Mouse (Mus musculus): ENCODE measurements around the gene Cdkn1c. TPM values are rescaled to one million over a fixed set of nuclear protein-coding genes. Genes with fewer than 3 reads are reported as not detected.

Cdkn1c gene
- polyA plus RNA-seq, 1 experiment from 2014 or later, result 185 TPM

DNA sequence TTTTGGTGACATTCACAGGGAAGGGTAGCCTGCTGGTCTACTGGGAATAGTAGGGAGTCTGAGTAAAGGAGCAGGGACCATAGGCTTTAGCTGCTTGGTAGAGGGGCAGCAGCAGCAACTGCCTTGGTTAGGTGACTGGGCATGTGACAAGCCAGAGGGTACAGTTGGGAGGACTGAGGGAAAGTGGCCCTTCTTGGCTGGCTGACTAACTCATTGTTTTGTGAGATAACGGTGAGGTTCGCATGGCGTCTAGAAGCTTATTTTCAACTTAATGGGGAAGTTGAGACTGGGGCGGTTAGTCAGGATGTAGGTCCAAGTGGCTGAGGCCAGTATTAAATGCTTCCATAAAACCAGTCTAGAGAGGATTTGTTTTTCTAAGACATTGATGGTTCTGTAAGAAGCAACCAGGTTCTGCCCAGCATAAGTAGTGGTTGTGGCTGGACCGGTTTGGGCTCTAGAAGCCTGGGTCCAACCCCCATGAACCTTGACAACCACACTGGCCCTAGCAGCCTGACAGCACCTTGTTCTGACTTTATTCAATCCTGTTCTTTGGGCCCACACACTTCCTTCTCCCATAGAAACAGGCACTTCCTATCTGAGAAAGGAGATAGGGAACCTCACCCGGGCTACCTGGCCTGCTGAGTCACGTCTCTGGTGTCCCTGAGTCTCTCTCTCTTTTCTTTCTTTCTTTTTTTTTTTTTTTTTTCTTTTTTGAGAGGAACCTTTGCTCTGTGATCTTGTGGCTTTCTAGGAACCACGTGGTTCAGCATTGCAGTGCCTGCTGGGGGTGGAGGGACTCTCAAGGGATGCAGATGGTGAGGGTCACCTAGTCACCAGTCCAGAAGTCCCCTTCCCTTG lies 34.5 kb upstream of the Cdkn1c start:
- peak; percentile 63 for ATAC-seq (ENCODE audit: low FRiP score, low TSS enrichment)
- no peaks in the 10 kb centered on the region for H3K4me1 ChIP-seq (replicated peaks; ENCODE audit: control insufficient read depth, insufficient read depth)
- H3K4me3 ChIP-seq (ENCODE audit: low read depth, low read length), result no peak overlapping the region
- WGBS, result 55% methylated on average over 8 of the region's 8 CpGs
- H3K27ac ChIP-seq (replicated peaks), result no peak overlapping the region
- H3K36me3 ChIP-seq (ENCODE audit: control insufficient read depth, insufficient read depth, low read length), result no peaks in the 10 kb centered on the region
- no peak overlapping the region for H3K4me2 ChIP-seq (replicated peaks; ENCODE audit: low read depth)
- H3K27me3 ChIP-seq (ENCODE audit: control insufficient read depth, insufficient read depth, low read length), result no peaks in the 10 kb centered on the region
- no peaks in the 10 kb centered on the region for H3K9me3 ChIP-seq (ENCODE audit: control insufficient read depth, low read length)
- TF ChIP-seq CTCF (IDR thresholded peaks at IDR 0.05; ENCODE audit: low read depth), result no peak
- TF ChIP-seq EP300 (optimal IDR thresholded peaks at IDR 0.05), result no peak
- DNase-seq (ENCODE audit: low spot score), result peak; percentile 36
- H3K9ac ChIP-seq (ENCODE audit: low read length), result no peak overlapping the region

DNA sequence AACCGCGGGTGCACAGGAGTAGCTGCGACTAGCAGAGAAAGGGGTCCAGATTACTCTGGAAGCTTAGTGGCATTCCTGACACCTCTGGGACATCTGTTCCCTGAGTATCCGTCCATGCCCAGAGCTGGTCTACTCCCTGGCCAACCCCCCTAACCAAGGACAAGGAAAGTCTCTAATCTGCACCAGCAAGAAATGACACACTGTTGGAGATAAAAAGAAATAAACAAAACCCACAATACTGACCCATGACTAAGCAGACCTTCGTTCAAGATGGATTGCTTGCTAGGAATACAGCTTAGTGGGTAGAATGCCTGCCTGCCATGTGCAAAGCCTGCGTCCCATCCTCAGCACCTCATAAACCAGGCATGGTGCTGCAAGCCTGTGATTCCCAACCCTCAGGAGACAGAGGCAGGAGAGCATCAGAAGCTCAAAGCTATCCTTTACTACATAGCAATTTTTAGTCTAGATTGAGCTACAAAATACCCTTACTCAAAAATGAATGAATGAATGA lies 32.8 kb upstream of the Cdkn1c start:
- Histone ChIP-seq H3K27me3 (ENCODE audit: control insufficient read depth, insufficient read depth, low read length) (no peaks in the 10 kb centered on the region), H3K4me3 (ENCODE audit: low read depth, low read length) (no peak overlapping the region), H3K9me3 (ENCODE audit: control insufficient read depth, low read length) (no peaks in the 10 kb centered on the region), H3K4me2 (replicated peaks; ENCODE audit: low read depth) (no peak overlapping the region), H3K4me1 (replicated peaks; ENCODE audit: control insufficient read depth, insufficient read depth) (no peaks in the 10 kb centered on the region), H3K27ac (replicated peaks) (no peak overlapping the region), H3K36me3 (ENCODE audit: control insufficient read depth, insufficient read depth, low read length) (no peaks in the 10 kb centered on the region), H3K9ac (ENCODE audit: low read length) (no peak overlapping the region)
- DNase-seq (ENCODE audit: low spot score), result no peak
- no peak for ATAC-seq (ENCODE audit: low FRiP score, low TSS enrichment)
- TF ChIP-seq CTCF (IDR thresholded peaks at IDR 0.05; ENCODE audit: low read depth) (no peak), EP300 (optimal IDR thresholded peaks at IDR 0.05) (no peak)
- 75% methylated on average over 6 of the region's 6 CpGs for WGBS

DNA sequence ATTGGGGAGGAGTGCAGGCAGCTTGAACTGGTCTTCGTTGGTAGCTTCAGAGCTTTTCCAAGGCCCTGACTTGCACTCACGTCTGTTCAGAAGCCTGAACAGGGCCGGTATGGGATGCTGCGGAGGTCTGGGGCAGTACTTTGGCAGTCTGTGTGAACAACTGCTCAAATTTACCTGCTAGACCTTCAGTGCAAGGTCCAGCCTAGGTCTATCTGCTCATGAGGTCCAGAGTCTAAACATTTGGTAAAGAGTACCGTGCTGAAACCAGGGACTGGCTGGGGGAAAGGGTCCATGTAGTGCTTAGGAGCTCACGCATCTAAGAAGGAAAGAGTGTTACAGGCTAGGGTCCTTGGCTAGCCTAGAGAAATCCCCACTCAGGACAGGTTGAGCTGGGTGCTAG lies 28.9 kb upstream of the Cdkn1c start:
- WGBS, result 83% methylated on average over 6 of the region's 6 CpGs
- TF ChIP-seq CTCF (IDR thresholded peaks at IDR 0.05; ENCODE audit: low read depth) (no peak), EP300 (optimal IDR thresholded peaks at IDR 0.05) (no peak)

DNA sequence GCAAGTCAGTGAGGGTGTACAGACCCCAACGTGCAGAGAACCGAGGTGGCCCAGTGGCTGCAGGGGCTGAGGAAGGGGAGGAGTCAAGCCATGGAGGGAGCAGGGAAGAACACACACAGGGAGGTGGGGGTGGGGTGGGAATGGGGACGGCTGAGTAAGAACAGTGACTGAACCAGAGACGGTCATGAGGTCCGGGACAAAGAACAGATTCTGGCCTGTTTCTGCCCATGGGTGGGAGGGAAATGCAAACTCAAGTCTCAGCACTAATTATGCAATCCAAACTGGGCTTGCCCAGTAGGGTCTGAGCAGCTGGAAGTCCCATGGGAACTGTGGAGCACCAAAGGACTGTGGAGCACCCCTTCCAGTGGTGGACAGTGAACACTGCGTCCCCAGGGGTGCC lies 21.7 kb upstream of the Cdkn1c start:
- Histone ChIP-seq H3K36me3 (ENCODE audit: control insufficient read depth, insufficient read depth, low read length) (no peaks in the 10 kb centered on the region), H3K4me2 (replicated peaks; ENCODE audit: low read depth) (no peak overlapping the region), H3K27me3 (ENCODE audit: control insufficient read depth, insufficient read depth, low read length) (no peaks in the 10 kb centered on the region), H3K4me1 (replicated peaks; ENCODE audit: control insufficient read depth, insufficient read depth) (no peaks in the 10 kb centered on the region), H3K9me3 (ENCODE audit: control insufficient read depth, low read length) (no peaks in the 10 kb centered on the region), H3K4me3 (ENCODE audit: low read depth, low read length) (no peak overlapping the region), H3K9ac (ENCODE audit: low read length) (no peak overlapping the region), H3K27ac (replicated peaks) (no peak overlapping the region)
- TF ChIP-seq EP300 (optimal IDR thresholded peaks at IDR 0.05) (no peak), CTCF (IDR thresholded peaks at IDR 0.05; ENCODE audit: low read depth) (no peak)
- ATAC-seq (ENCODE audit: low FRiP score, low TSS enrichment) (no peak), DNase-seq (ENCODE audit: low spot score) (no peak)
- WGBS, result 16% methylated on average over 6 of the region's 6 CpGs

More for the DNA sequence above, 28.9 kb upstream of the Cdkn1c start:
- DNase-seq (ENCODE audit: low spot score) (no peak), ATAC-seq (ENCODE audit: low FRiP score, low TSS enrichment) (no peak)
- no peaks in the 10 kb centered on the region for H3K36me3 ChIP-seq (ENCODE audit: control insufficient read depth, insufficient read depth, low read length)
- no peak overlapping the region for H3K4me2 ChIP-seq (replicated peaks; ENCODE audit: low read depth)
- H3K9ac ChIP-seq (ENCODE audit: low read length), result no peak overlapping the region
- no peaks in the 10 kb centered on the region for H3K9me3 ChIP-seq (ENCODE audit: control insufficient read depth, low read length)
- H3K27me3 ChIP-seq (ENCODE audit: control insufficient read depth, insufficient read depth, low read length), result no peaks in the 10 kb centered on the region
- no peak overlapping the region for H3K4me3 ChIP-seq (ENCODE audit: low read depth, low read length)
- H3K27ac ChIP-seq (replicated peaks), result no peak overlapping the region
- H3K4me1 ChIP-seq (replicated peaks; ENCODE audit: control insufficient read depth, insufficient read depth), result no peaks in the 10 kb centered on the region

DNA sequence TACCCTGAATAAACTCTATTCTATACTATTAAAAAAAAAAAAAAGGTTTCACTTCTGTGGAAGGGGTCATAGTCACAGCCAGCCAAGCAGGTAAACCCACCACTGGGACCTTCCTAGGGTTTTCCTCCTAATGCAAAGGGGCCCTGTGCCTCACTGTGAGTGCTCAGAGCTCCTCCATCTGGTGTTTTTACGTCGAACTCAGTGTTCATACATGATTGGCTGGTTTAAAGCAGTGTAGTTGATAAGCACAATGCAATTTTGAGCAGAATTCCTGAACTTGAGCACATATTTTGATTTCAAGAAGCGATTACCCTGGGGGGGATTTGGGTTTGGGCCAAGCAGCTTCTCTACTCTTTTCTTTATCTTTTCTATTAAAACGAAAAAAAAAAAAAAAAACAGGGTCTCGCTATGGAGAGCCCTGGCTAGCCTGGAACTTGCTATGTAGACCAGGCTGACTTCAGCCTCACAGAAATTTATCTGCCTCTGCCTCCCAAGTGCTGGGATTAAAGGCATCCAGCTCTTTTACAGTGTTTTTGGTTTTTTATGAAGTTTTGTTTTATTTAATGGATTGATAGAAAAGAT lies 21.0 kb upstream of the Cdkn1c start:
- H3K9ac ChIP-seq (ENCODE audit: low read length), result no peak overlapping the region
- ATAC-seq (ENCODE audit: low FRiP score, low TSS enrichment) (no peak), DNase-seq (ENCODE audit: low spot score) (no peak)
- no peaks in the 10 kb centered on the region for H3K27me3 ChIP-seq (ENCODE audit: control insufficient read depth, insufficient read depth, low read length)
- H3K9me3 ChIP-seq (ENCODE audit: control insufficient read depth, low read length), result no peaks in the 10 kb centered on the region
- H3K4me3 ChIP-seq (ENCODE audit: low read depth, low read length), result no peak overlapping the region
- H3K4me2 ChIP-seq (replicated peaks; ENCODE audit: low read depth), result no peak overlapping the region
- no peak for TF ChIP-seq CTCF (IDR thresholded peaks at IDR 0.05; ENCODE audit: low read depth)
- TF ChIP-seq EP300 (optimal IDR thresholded peaks at IDR 0.05), result no peak
- H3K4me1 ChIP-seq (replicated peaks; ENCODE audit: control insufficient read depth, insufficient read depth), result no peaks in the 10 kb centered on the region
- no peaks in the 10 kb centered on the region for H3K36me3 ChIP-seq (ENCODE audit: control insufficient read depth, insufficient read depth, low read length)
- WGBS, result 55% methylated on average over 5 of the region's 5 CpGs
- no peak overlapping the region for H3K27ac ChIP-seq (replicated peaks)

DNA sequence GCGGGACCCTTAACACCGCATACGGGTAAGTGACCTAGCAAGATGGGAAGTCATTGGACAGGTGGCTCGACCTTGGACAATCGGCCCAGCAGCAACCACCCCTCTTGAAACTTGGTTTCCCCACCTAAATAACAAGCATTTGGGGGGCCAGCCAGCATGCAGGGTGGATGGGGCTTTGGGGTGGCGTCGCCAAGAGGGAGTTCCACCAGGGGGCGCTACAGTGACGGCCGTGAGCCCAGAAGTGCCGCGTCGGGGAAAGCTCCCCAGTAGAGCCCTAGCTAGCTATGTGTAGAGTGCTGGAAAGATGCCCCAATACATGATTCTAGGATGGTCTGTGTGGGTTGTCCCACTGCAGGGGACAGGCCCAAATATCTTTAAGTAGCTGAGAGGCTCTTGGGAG lies 19.6 kb upstream of the Cdkn1c start:
- H3K9me3 ChIP-seq (ENCODE audit: control insufficient read depth, low read length), result no peaks in the 10 kb centered on the region
- WGBS, result 28% methylated on average over 13 of the region's 13 CpGs

More for the DNA sequence above, 19.6 kb upstream of the Cdkn1c start:
- Histone ChIP-seq H3K27ac (replicated peaks) (no peak overlapping the region), H3K4me2 (replicated peaks; ENCODE audit: low read depth) (no peak overlapping the region), H3K4me3 (ENCODE audit: low read depth, low read length) (no peak overlapping the region), H3K36me3 (ENCODE audit: control insufficient read depth, insufficient read depth, low read length) (no peaks in the 10 kb centered on the region), H3K4me1 (replicated peaks; ENCODE audit: control insufficient read depth, insufficient read depth) (no peaks in the 10 kb centered on the region), H3K27me3 (ENCODE audit: control insufficient read depth, insufficient read depth, low read length) (no peaks in the 10 kb centered on the region), H3K9ac (ENCODE audit: low read length) (no peak overlapping the region)
- DNase-seq (ENCODE audit: low spot score) (peak; percentile 77), ATAC-seq (ENCODE audit: low FRiP score, low TSS enrichment) (no peak)
- peak; percentile 83 for TF ChIP-seq CTCF (IDR thresholded peaks at IDR 0.05; ENCODE audit: low read depth)
- no peak for TF ChIP-seq EP300 (optimal IDR thresholded peaks at IDR 0.05)

All from stomach, postnatal 0 days (tissue).